Mouse (Mus musculus) layer of hippocampus, adult 9-10 months (tissue): ENCODE measurements around the gene Nup107.
A peak's percentile ranks its signal among the peaks of the same experiment; 100 is the strongest.
"Not testable (repeated sequence)": the region's sequence is repeated elsewhere in the genome, so short reads cannot be mapped to it uniquely, and the experiment has no call there.

Experiments used
- DNase-seq: peaks from one replicate; pipeline ENCODE4 v3.0.0; 2022; ENCODE audit warnings: low spot score

Nup107 gene

DNA sequence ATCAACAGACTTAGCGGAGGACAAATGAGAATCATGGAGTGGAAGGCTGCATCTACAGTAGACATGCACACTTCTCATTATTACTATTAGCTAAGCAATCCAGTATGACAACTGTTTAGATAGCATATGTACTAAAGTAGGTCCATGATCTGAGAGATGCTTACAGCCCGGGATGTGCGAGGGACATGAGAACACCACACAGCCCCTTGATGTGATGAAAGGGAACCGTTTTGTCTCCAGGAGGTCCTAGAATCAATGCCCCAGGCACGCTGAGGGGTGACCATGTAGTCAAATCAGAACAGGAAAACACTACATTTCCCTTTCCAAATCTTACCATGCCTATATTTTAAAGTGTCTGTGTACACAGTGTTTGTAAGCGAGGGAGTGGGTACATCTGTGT lies 40.8 kb downstream of the Nup107 start:
- DNase-seq: no peak

DNA sequence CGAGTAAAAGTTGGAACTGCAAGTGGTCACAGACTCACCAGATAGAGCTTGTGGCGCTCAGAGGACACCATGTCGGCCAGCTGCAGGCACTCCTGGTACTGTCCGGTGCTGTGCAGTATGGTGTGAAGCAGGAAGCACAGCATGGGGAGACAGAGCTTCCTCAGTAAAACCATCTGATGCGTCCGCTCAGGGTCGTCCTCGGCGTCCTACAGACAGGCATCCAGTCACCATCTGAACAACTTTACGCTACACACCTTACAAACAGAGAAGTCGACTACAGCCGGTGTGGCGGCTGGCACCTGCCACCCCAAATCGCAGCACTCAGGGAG lies 41.3 kb downstream of the Nup107 start:
- DNase-seq: no peak

DNA sequence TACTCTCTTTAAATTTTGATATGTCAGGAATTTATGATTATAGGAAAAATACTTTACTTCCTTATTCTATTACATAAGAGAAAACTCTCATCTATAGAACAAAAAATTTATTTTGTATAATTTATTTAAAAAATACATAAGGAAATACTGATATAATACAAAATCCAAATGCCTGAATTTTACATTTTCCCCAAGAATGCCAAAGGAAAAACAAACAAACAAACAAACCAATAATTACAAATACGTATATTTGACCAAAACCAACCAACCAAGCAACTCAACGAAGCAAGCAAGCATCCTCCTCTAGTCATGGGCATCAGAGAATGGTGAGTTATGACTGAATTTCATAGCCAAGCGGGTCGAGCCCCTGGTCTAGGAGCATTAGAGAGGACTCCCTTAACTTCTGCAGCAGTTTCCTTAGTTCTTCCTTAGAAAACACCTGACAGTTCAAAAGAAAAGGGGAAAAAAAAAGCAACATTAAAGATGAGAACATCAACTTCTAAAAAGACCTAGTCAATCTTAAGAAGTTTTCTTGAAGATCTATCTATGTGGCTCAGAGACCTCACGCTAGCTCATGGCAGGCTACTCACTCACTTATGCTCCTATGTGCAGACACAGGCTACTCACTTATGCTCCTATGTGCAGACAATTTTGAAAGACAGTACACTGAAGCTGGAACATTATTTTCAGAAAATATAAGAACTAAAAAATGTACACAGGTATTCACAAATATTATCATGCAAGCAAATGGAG lies 41.8 kb downstream of the Nup107 start:
- no peak for DNase-seq

DNA sequence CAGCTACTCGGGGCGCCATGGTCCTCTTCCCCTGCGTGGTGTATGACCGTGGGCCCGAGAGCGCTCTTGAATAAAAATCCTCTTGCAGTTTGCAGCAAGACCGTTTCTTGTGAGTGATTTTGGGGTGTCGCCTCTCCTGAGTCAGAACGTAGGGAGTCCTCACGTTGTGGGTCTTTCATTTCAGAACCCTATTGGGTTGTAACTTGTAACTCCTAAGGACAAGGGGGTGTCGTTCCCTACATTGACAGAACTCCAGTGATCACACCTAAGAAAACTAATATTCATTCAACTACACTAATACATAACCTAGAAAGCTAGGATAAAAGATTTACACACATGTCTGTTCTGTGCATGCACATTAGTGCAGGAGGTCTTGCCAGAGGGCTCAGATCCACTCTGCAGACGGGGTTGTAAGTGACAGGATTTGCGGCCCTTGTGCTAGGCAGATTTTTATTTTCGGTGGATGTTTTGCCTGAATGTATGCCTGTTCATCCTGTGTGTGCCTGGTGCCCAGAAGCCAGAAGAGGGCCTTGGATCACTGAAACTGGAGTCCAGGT lies 42.6 kb downstream of the Nup107 start:
- DNase-seq: no peak

DNA sequence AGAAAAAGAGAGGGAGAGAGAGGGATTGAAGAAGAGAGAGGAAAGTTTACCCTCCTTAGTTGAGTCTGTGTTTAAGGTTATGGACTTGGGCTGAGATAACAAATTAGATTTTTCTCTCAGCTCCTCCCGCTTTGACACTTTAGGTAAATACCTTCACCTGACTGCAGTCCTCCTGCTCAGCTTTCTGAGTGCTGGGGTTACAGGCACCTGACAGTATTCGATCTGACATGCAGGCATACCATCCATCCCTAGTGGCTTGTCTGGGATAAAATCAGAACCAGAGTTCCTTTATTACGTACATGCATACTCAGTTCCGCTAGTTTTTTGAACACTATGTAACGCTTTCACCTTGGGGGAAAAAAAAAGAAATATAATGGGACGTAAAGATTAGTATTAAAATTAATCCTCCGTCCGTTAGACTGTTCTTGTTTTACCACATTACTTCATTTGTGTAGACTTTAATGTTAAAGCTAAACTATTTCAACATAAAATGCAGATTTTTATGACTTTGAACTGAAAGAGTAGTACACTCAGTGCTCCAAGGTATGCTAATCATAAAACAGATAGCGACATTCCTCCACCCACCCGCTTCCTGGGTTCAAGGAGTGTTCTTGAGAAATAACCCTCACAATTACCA lies 43.3 kb downstream of the Nup107 start:
- no peak for DNase-seq

DNA sequence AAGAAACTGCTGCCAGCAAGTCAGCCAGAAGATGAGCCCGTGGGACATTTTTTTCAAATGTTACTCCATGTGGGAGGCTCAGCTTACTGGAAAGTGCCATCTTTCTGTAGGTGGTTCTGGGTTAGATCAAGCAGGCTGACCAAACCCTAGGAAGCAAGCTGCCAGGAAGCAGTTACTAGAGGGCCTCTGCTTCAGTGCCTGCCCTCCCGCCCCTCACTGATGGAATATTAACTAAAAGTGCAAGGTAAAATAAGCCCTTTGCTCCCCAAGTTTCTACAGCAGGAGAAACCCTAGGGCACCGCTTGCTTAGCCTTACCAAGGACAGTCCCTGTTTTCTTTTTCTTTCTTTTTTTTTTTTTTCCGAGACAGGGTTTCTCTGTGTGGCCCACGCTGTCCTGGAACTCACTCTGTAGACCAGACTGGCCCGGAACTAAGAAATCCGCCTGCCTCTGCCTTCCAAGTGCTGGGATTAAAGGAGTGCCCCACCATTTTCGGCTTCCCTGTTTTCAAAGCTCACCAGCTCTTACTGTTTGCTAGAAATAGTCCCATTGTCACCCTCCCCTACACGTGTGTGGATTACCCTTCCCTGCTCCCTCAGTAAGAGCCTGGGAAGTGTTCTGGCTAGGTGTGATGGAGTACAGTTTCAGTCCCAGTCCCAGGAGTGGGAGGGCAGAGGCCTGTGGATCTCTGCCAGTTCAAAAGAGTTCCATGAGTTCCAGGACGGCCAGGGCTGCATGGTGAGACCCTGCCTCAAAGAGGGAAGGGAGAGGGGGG lies 44.0 kb downstream of the Nup107 start:
- no peak for DNase-seq

DNA sequence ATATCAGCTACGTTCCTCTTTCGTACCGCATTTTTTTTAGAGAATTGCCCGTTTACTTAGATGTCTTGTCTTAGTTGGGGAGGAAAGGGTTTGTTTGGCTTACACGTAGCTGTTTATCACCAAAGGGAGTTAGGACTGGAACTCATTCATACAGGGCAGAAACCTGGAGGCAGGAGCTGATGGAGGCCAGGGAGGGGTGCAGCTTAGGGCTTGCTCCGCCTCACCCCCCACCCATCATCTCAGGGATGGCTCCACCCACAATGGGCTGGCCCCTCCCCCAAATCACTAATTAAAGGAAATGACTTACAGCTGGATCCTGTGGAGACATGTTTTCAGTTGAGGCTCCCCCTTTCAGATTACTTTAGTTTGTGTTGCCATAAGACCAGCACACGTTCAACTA lies 44.8 kb downstream of the Nup107 start:
- DNase-seq: no peak

DNA sequence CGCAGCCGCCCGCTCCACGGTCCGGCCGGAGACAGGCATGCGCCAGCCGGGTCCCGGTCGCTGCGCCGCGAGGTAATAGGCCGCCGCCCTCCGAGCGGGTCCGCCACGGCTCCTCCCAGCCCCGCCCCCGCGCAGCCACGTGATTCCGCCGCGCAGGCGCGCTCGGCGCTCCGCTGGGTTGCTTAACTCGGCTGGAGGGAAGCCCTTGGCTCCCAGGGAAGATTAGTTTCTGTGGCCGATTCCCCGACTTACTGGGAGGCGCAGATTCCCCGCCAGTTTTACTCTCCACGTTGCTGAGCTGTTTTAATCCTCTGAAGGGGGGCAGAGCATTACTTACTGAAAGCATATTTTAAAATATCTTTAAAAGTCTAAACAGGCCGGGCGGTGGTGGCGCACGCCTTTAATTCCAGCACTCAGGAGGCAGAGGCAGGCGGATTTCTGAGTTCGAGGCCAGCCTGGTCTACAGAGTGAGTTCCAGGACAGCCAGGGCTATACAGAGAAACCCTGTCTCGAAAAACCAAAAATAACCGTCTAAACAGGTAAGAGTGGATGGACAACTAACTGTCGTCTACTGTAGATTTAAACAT lies 46.1 kb downstream of the Nup107 start, which contains the start of gene Slc35e3:
Gene Slc35e3, minus strand, starts transcription at position 69 of the 587 bp plus-strand sequence.
- DNase-seq: peak; percentile 83

DNA sequence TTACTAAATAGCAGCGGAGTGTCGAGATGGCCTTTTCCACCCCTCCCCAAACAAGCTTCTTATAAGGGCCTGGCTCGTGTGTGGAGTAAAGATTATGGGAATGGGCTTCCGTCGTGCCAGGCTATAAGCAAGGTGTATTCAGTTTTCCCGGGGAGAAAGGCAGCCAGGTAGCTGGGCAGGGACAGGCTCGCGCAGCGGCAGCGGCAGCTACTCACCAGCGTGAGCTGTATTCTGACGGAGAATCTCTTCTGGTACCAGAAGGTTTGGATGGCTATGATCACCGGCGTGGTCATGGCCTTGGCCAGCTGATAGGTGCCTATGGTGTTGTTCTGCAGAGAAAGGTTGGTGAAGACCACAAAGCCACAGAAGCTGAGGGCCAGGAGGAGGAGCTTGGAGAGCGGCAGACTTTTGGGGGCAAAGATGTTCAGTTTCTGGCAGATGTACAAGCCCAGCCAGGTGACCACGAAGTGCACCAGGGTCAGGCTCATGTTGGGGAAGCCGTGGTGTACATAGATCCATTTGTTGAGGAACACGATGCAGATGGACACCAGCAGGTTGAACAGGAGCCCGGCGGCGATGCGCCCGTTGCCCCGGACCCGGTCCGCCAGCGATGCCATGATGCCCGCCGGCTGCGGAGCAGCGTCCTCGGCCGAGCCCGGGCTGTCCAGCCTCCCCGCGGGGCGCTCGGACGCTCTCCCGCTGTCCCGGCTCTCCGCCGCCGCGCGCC lies 46.8 kb downstream of the Nup107 start:
- not testable (repeated sequence) for DNase-seq

DNA sequence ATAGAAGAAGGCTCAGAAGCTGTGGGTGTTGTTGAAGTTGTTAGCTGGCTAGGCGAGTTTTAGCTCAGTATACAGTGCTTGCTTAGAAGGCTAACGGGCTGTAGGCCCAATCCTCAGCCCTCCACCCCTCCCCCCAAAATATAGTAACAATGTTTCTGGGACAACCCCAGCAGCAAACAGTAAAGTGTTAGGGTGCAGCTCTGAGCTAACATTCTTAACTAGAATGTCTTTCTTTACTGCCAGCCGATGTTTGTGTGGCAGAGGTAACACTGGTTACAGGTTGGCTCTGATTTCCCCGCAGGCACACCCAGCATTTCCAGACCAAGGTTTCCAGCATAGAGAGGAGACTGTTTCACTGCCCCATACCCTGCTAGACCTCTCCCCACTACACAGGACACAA lies 48.6 kb downstream of the Nup107 start:
- no peak for DNase-seq

DNA sequence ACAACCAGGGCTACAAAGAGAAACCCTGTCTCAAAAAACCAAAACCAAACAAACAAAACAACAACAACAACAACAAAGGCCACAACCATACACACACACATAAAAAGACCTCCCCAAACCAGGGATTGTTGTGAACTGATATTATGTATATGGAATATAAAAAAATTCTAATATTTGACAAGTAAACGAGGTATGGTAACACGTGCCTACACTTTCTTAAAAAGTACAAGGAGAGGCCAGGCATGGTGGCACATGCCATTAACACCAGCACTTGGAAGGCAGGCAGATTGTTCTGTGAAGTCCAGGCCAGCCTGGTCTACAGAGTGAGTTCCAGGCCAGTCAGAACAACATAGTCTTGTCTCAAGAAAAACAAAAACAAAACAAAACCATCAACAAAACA lies 49.3 kb downstream of the Nup107 start:
- no peak for DNase-seq

DNA sequence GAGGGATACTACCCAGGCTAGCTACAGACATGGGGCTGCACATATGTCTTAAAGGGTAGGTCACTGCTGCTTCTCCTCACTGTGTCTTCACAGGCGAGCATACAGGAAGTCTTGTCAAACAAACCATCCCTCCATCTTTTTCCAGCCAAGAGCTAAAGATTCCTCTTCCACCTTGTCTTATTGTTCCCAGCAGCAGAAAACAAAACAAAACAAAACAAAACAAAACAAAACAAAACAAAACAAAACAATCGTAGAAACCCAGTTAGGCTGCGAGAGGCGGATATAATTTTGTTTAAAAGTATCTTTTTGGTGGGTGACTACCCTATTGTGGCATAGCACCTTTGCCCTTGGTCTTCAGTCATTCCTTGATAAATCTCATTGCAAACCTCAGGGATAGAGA lies 49.9 kb downstream of the Nup107 start:
- DNase-seq: no peak

DNA sequence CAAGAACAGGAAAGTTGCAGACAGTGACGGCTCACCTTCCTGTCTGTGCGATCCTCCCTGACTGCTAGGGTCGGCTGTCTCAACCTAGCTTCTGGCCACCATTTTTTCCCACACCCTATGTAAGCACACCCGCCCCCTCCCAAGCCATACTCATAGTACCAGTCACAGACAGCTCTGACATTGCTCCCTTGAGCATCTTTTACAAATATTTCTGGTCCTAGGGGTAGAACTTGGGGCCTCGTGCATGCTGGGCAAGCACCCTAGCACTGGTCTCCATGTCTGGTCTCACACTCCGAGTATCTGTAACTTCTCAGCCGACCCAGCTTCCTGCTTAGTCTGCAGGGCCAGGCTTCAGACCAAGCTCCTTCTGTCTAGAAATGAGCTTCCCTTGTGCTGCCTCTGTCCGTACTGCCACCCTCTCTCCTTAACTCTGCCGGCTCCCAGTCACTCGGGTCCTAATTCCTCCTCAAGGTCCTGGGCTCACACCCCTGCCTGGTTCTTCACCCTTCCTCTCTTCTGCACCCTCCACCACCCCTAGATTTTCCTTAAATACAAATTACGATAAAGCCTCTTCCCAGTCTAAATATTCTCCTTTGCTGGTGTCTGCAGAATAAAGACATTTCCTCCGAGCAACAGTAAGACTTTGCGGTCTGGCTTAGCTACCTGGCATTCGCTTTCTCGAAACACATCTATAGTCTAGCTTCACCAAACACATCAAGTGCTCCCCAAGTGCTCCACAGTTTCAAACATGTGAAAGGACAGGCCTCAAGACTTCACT lies 50.6 kb downstream of the Nup107 start:
- DNase-seq: no peak

DNA sequence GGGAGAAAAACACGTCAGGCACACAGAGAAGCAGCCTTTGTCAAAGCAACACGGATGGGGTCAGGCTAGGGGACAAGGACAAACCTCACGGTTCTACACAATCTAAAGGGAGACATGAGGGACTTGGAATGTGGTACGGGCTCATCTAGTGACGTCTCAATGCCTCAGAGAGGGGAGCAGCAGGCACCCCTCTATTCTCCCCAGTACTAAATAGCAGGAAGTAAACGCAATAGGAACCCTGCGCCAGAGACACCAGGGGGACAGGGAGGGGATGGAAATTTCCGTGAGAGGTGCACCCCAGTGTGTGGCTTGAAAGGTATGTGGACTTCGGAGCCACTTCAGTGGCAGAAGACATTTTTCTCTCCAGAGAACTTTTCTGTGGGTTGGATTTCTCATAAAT lies 51.6 kb downstream of the Nup107 start:
- DNase-seq: no peak

DNA sequence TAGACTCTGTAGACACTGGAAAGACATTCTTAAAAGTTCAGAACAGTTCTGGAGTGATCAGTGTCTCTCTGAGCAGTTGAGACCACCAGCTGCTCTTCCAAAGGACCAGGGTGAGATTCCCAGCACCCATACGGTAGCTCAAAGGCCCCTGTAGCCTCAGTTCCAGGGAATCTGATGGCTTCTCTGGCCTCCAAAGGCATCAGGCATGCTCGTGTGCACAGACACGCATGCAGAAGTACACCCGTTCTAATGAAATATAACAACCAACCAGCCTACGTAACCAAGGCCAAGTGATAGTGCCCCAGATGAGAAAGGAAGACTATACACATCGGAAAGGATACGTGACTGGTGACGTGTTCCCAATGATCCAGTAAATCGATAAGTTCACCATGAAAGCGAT lies 52.3 kb downstream of the Nup107 start:
- DNase-seq: no peak

DNA sequence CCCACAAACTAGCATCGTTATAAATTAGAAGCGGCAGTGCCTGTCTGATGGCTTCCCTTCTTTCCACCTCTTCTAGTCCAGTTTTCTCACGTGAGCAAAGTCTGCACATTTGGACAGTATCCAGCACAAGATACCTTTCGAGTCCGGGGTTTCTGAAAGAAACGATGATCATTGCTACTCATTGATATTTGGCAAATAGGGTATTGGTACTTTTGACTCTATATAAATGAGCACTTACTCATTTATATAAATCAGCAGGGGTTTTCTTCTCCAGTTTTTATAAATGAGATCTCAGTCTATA lies 52.9 kb downstream of the Nup107 start:
- DNase-seq: no peak

DNA sequence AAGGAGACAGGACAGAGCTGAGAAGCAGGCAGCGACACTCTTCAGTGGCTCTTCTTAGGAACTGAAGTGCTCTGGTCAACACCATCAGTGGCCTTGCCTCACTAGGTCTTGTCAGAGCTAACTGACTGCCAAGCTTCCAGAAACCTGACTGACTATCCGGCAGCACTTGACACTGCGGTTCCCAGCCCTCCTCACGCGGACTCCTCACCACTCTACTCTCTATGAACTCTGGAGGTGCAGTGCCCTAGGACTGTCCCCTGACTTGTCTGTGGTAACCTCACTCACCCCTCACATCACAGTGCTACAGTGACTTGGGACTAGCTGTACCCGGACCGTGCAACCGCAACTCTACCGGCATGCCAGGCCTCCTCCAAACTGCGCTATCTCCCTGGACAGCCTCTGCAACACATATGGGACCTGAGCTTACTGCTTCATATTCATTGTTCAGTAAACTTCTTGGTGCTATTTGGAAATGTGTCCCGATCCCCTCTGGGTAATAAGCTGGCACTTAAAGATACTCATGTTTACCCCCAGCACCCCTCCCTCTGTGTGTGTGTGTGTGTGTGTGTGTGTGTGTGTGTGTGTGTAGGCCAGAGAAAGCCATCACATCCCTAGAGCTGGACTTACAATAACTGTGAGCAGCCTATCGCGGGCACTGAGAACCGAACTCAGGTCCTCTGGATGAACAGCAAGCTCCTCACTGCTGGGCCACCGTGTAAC lies 53.4 kb downstream of the Nup107 start:
- no peak for DNase-seq

DNA sequence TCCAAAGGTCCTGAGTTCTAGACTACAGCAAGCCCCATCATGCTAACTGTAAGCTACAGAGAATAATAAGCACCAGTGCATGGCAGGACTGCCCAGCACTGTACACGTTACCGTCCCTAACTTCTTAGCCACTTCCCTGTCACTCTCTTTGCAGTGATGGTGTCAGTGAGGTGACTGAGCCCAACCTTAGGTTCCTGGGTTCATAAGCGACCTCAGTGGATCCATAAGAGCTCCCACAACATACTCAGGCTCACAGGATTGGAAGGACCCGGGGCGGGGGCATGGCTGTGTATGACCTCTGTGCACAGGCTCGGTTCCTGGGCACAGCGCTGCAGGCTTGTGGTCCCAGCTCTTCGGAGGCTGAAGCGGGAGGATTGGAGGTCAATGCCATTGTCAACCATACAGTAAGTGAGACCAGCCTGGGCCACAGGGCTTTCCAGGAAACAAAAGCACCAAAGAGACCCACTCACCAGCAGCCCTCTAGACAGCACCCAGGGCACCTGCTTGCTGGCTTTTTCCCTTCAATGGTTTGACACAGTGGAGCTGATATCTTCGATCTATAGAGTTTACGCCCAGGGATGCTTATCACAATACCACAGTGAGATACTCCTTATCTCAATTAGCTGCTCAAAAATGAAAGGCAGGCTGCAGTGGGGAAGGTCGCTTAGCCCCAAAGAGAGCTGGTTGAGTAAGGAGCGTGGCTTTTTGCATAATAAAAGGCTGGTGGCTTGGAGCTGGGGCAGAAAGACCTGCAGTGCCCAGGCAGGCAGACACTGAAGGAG lies 54.2 kb downstream of the Nup107 start:
- no peak for DNase-seq

DNA sequence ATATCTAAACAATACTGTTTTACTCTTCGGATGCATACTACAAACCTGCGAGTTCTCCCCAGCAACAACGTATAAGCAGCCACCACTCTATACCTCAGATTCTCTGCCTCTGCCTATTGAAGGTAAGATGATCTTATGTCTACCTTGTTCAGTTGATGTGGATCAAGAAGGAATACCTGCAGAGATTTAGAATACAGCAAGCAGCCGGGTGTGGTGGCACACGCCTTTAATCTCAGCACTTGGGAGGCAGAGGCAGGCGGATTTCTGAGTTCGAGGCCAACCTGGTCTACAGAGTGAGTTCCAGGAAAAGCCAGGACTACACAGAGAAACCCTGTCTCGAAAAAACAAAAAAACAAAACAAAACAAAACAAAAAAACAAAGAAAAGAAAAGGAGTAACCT lies 55.0 kb downstream of the Nup107 start:
- DNase-seq: not testable (repeated sequence)

DNA sequence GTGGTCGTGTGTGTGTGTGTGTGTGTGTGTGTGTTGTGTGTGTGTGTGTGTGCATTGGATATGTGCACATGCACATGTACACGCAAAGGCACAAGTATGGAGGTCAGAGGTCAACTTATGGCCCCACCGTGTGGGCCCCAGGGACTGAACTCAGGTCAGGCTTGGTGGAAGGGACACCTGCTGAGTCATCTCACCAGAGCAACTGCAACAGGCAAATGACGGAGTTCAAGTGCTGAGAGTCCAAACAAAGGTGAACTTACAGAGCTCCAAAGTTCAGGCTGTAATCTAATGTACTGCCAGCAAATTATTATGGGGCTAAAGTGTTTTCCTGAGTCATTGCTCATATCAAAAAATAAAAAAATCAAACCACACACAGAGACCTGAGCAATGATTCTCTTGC lies 55.4 kb downstream of the Nup107 start:
- DNase-seq: no peak
